Mouse (Mus musculus): Measurements from ENCODE around the gene Vmn2r7. TPM values are rescaled to one million over a fixed set of nuclear protein-coding genes. Genes with fewer than 3 reads are reported as not detected.

Vmn2r7 gene
- total and polyA plus RNA-seq, 3 experiments, result not detected

DNA sequence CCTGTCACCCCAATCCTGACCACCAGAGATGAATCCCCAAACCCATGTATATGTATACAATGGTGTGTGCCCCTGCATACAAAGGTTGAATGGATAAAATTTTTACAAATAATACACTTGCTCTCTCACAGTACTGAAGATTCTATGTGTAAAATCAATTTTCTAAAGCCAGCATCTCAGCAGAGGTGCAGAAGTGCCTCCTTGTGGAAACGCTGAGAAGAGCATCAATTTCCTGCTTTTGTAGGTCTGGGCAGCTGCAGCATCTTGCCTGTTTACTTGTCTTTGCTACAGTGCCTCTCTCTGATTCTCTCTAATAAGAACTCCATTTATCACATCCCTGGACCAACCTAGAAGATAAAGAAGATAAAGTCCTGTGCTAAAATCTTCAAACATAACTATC lies 32.1 kb upstream of the Vmn2r7 start:
- H3K9me3 ChIP-seq (replicated peaks; ENCODE audit: insufficient read depth, low read length), result no peaks in the 10 kb centered on the region
- DNase-seq (ENCODE audit: low read depth, low spot score), result no peak
- H3K4me3 ChIP-seq (ENCODE audit: control insufficient read depth in 1 of 2, insufficient read depth in 1 of 2, low read depth in 2 of 2, low read length in 2 of 2), result no peak overlapping the region
- H3K4me1 ChIP-seq (ENCODE audit: control insufficient read depth in 1 of 2, insufficient read depth in 2 of 2, low read length in 2 of 2), result no peaks in the 10 kb centered on the region
- H3K79me2 ChIP-seq (ENCODE audit: control insufficient read depth, insufficient read depth, low read length, poor library complexity), result no peaks in the 10 kb centered on the region
- no peaks in the 10 kb centered on the region for H3K27me3 ChIP-seq (ENCODE audit: control insufficient read depth in 1 of 2, insufficient read depth in 2 of 2, low read length in 2 of 2)
- TF ChIP-seq MAX (IDR thresholded peaks at IDR 0.05; ENCODE audit: low read length) (no peak), RAD21 (IDR thresholded peaks at IDR 0.05; ENCODE audit: low read depth, low read length) (no peak; the same call in 1 of the 2 replicates), TCF12 (IDR thresholded peaks at IDR 0.05; ENCODE audit: low read depth, low read length) (no peak), CHD1 (IDR thresholded peaks at IDR 0.05; ENCODE audit: low read depth, low read length) (no peak), CTCF (IDR thresholded peaks at IDR 0.05 in 2 of 3, conservative IDR thresholded peaks at IDR 0.05 in 1 of 3; ENCODE audit: control insufficient read depth in 1 of 3, insufficient read depth in 1 of 3, low read depth in 2 of 3, low read length in 3 of 3, poor library complexity in 1 of 3, severe bottlenecking in 1 of 3) (no peak; a peak in 1 of 6 replicates), CHD2 (IDR thresholded peaks at IDR 0.05; ENCODE audit: low read length) (no peak), POLR2AphosphoS2 (IDR thresholded peaks at IDR 0.05; ENCODE audit: low read length) (no peak), TAL1 (IDR thresholded peaks at IDR 0.05; ENCODE audit: low read length) (no peak), ZKSCAN1 (IDR thresholded peaks at IDR 0.05; ENCODE audit: low read depth, low read length) (no peak), NELFE (IDR thresholded peaks at IDR 0.05; ENCODE audit: low read depth, low read length) (no peak), ETS1 (IDR thresholded peaks at IDR 0.05; ENCODE audit: low read depth, low read length) (no peak), USF2 (IDR thresholded peaks at IDR 0.05; ENCODE audit: borderline replicate concordance in 1 of 2, insufficient read depth in 1 of 2, low read depth in 1 of 2, low read length in 2 of 2) (no peak), MAFK (IDR thresholded peaks at IDR 0.05; ENCODE audit: borderline replicate concordance, low read depth, low read length) (no peak), GABPA (IDR thresholded peaks at IDR 0.05; ENCODE audit: low read depth, low read length) (no peak), MAZ (IDR thresholded peaks at IDR 0.05; ENCODE audit: low read depth, low read length) (no peak), POLR2A (IDR thresholded peaks at IDR 0.05; ENCODE audit: control insufficient read depth in 1 of 2, insufficient read depth in 1 of 2, low read depth in 1 of 2, low read length in 2 of 2, poor library complexity in 1 of 2) (no peak), ZMIZ1 (IDR thresholded peaks at IDR 0.05; ENCODE audit: low read depth, low read length) (no peak), KAT2A (conservative IDR thresholded peaks at IDR 0.05; ENCODE audit: low read depth, low read length) (no peak), ELF1 (IDR thresholded peaks at IDR 0.05; ENCODE audit: low read depth, low read length) (no peak), MXI1 (IDR thresholded peaks at IDR 0.05; ENCODE audit: low read depth, low read length) (no peak)
- H3K27ac ChIP-seq (ENCODE audit: control insufficient read depth, low read depth, low read length), result no peak overlapping the region
- no peaks in the 10 kb centered on the region for H3K36me3 ChIP-seq (ENCODE audit: control insufficient read depth in 1 of 2, insufficient read depth in 2 of 2, low read length in 2 of 2)
- H3K9ac ChIP-seq (ENCODE audit: control insufficient read depth, low read depth, low read length, poor library complexity, severe bottlenecking), result no peak overlapping the region

DNA sequence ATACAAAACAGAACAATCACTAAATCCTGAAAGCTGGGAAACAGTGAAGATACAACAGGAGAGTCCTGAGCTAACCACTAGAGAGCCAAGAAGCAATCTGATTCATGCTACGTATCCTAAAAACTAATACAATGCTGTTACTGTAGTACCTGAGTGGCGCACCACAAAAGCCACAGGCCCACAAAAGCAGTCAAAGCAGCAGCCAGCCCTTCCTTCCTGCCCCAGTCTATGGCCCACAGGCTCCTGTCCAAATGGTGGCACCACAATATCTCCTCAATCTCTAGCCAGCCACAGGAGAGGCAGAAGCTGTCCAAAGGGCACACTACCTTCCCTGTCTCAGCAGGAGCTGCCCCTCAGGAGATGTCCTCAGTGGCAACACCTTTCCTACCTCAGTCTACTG lies 1.7 kb downstream of the Vmn2r7 start:
- Histone ChIP-seq H3K27ac (ENCODE audit: control insufficient read depth, low read depth, low read length) (no peak overlapping the region), H3K27me3 (ENCODE audit: control insufficient read depth in 1 of 2, insufficient read depth in 2 of 2, low read length in 2 of 2) (no peaks in the 10 kb centered on the region), H3K4me1 (ENCODE audit: control insufficient read depth in 1 of 2, insufficient read depth in 2 of 2, low read length in 2 of 2) (no peaks in the 10 kb centered on the region), H3K9me3 (replicated peaks; ENCODE audit: insufficient read depth, low read length) (no peaks in the 10 kb centered on the region), H3K36me3 (ENCODE audit: control insufficient read depth in 1 of 2, insufficient read depth in 2 of 2, low read length in 2 of 2) (no peaks in the 10 kb centered on the region), H3K9ac (ENCODE audit: control insufficient read depth, low read depth, low read length, poor library complexity, severe bottlenecking) (no peak overlapping the region), H3K79me2 (ENCODE audit: control insufficient read depth, insufficient read depth, low read length, poor library complexity) (no peaks in the 10 kb centered on the region), H3K4me3 (ENCODE audit: control insufficient read depth in 1 of 2, insufficient read depth in 1 of 2, low read depth in 2 of 2, low read length in 2 of 2) (no peak overlapping the region)
- no peak for DNase-seq (ENCODE audit: low read depth, low spot score)
- TF ChIP-seq POLR2A (IDR thresholded peaks at IDR 0.05; ENCODE audit: control insufficient read depth in 1 of 2, insufficient read depth in 1 of 2, low read depth in 1 of 2, low read length in 2 of 2, poor library complexity in 1 of 2), result no peak
- no peak for TF ChIP-seq NRF1 (IDR thresholded peaks at IDR 0.05; ENCODE audit: insufficient read depth, low read depth, low read length, poor library complexity, severe bottlenecking)
- TF ChIP-seq E2F4 (IDR thresholded peaks at IDR 0.05; ENCODE audit: borderline replicate concordance, low read depth, low read length), result no peak
- no peak for TF ChIP-seq USF2 (IDR thresholded peaks at IDR 0.05; ENCODE audit: borderline replicate concordance in 1 of 2, insufficient read depth in 1 of 2, low read depth in 1 of 2, low read length in 2 of 2)
- TF ChIP-seq USF1 (IDR thresholded peaks at IDR 0.05; ENCODE audit: low read depth, low read length), result no peak
